Mouse (Mus musculus): ENCODE measurements around the gene Dnaaf2. TPM values are rescaled to one million over a fixed set of nuclear protein-coding genes. Genes with fewer than 3 reads are reported as not detected.

Dnaaf2 gene
- polyA plus RNA-seq, 1 experiment from 2014 or later: 8.2 TPM

- Histone ChIP-seq H3K9ac (peak within 1 kb of the TSS; percentile 87), H3K9me3 (no peaks in the 10 kb centered on the region), H3K36me3 (peaks cover 23% of the 10 kb centered on the region), H3K4me1 (peaks cover 23% of the 10 kb centered on the region), H3K4me3 (peak within 1 kb of the TSS; percentile 71), H3K27me3 (no peaks in the 10 kb centered on the region), H3K4me2 (peak within 1 kb of the TSS; percentile 94), H3K27ac (peak within 1 kb of the TSS; percentile 92)
- peak; percentile 66 for ATAC-seq (ENCODE audit: insufficient number of reproducible peaks, low FRiP score, low TSS enrichment, low read depth)
- under 1% methylated on average over 75 of the region's 75 CpGs for WGBS
Measured at GRCm38 (mm10) chr12:69196444-69197377, 1.5 kb downstream of the Dnaaf2 start, which contains the start of gene Gm49383. Gm49383 (minus strand) TSS chr12:69197104.

- no peak overlapping the region for H3K4me2 ChIP-seq
- H3K4me3 ChIP-seq: no peak overlapping the region
- H3K27ac ChIP-seq: no peak overlapping the region
- peaks cover 31% of the 10 kb centered on the region for H3K36me3 ChIP-seq
- no peaks in the 10 kb centered on the region for H3K27me3 ChIP-seq
- H3K9me3 ChIP-seq: no peaks in the 10 kb centered on the region
- H3K4me1 ChIP-seq: peaks cover 10% of the 10 kb centered on the region; the same call in 1 of the 2 replicates
- WGBS: 94% methylated on average over 2 of the region's 2 CpGs
- ATAC-seq (ENCODE audit: insufficient number of reproducible peaks, low FRiP score, low TSS enrichment, low read depth): no peak
- no peak overlapping the region for H3K9ac ChIP-seq
Measured at GRCm38 (mm10) chr12:69192637-69193036, 5.6 kb downstream of the Dnaaf2 start.

- Histone ChIP-seq H3K4me1 (peaks cover 15% of the 10 kb centered on the region), H3K9me3 (no peaks in the 10 kb centered on the region), H3K4me2 (no peak overlapping the region), H3K27me3 (no peaks in the 10 kb centered on the region), H3K9ac (no peak overlapping the region), H3K27ac (no peak overlapping the region), H3K36me3 (peaks cover 38% of the 10 kb centered on the region), H3K4me3 (no peak overlapping the region)
- 86% methylated on average over 5 of the region's 5 CpGs for WGBS
- ATAC-seq (ENCODE audit: insufficient number of reproducible peaks, low FRiP score, low TSS enrichment, low read depth): no peak
Measured at GRCm38 (mm10) chr12:69191396-69191795, 6.8 kb downstream of the Dnaaf2 start.

GRCm38 (mm10) chr12:69190522-69190921 lies 7.7 kb downstream of the Dnaaf2 start:
- Histone ChIP-seq H3K9me3 (no peaks in the 10 kb centered on the region), H3K9ac (no peak overlapping the region), H3K36me3 (peaks cover 38% of the 10 kb centered on the region), H3K4me1 (peaks cover 10% of the 10 kb centered on the region), H3K4me3 (no peak overlapping the region), H3K27ac (no peak overlapping the region), H3K27me3 (no peaks in the 10 kb centered on the region), H3K4me2 (no peak overlapping the region)
- no peak for ATAC-seq (ENCODE audit: insufficient number of reproducible peaks, low FRiP score, low TSS enrichment, low read depth)
- 77% methylated on average over 1 of the region's 1 CpGs for WGBS

GRCm38 (mm10) chr12:69190074-69190473 lies 8.2 kb downstream of the Dnaaf2 start:
- Histone ChIP-seq H3K36me3 (peaks cover 38% of the 10 kb centered on the region), H3K4me3 (no peak overlapping the region), H3K9ac (no peak overlapping the region), H3K9me3 (no peaks in the 10 kb centered on the region), H3K27ac (no peak overlapping the region), H3K4me1 (peaks cover 13% of the 10 kb centered on the region), H3K4me2 (no peak overlapping the region), H3K27me3 (no peaks in the 10 kb centered on the region)
- 89% methylated on average over 9 of the region's 9 CpGs for WGBS
- ATAC-seq (ENCODE audit: insufficient number of reproducible peaks, low FRiP score, low TSS enrichment, low read depth): no peak

GRCm38 (mm10) chr12:69186811-69187471 lies 11.3 kb downstream of the Dnaaf2 start:
- ATAC-seq (ENCODE audit: insufficient number of reproducible peaks, low FRiP score, low TSS enrichment, low read depth): no peak
- Histone ChIP-seq H3K27me3 (no peaks in the 10 kb centered on the region), H3K9ac (no peak overlapping the region), H3K4me1 (peaks cover 17% of the 10 kb centered on the region), H3K9me3 (no peaks in the 10 kb centered on the region), H3K4me2 (no peak overlapping the region), H3K27ac (no peak overlapping the region), H3K4me3 (no peak overlapping the region), H3K36me3 (peaks cover 40% of the 10 kb centered on the region)
- WGBS: 66% methylated on average over 5 of the region's 5 CpGs

GRCm38 (mm10) chr12:69185371-69185770 lies 12.9 kb downstream of the Dnaaf2 start:
- peak overlapping the region; percentile 80 for H3K4me2 ChIP-seq
- no peak overlapping the region for H3K27ac ChIP-seq
- ATAC-seq (ENCODE audit: insufficient number of reproducible peaks, low FRiP score, low TSS enrichment, low read depth): no peak
- no peaks in the 10 kb centered on the region for H3K27me3 ChIP-seq
- peaks cover 39% of the 10 kb centered on the region for H3K36me3 ChIP-seq
- 79% methylated on average over 7 of the region's 7 CpGs for WGBS
- peak overlapping the region; percentile 66; the same call in 1 of the 2 replicates for H3K9ac ChIP-seq
- H3K9me3 ChIP-seq: no peaks in the 10 kb centered on the region
- H3K4me3 ChIP-seq: peak overlapping the region; percentile 89
- peaks cover 17% of the 10 kb centered on the region for H3K4me1 ChIP-seq

- Histone ChIP-seq H3K27me3 (no peaks in the 10 kb centered on the region), H3K27ac (peak overlapping the region; percentile 92), H3K9me3 (no peaks in the 10 kb centered on the region), H3K9ac (peak overlapping the region; percentile 66), H3K36me3 (peaks cover 32% of the 10 kb centered on the region), H3K4me1 (peaks cover 17% of the 10 kb centered on the region), H3K4me3 (peak overlapping the region; percentile 89), H3K4me2 (peak overlapping the region; percentile 80)
- ATAC-seq (ENCODE audit: insufficient number of reproducible peaks, low FRiP score, low TSS enrichment, low read depth): peak; percentile 65
- WGBS: 1% methylated on average over 82 of the region's 86 CpGs
Measured at GRCm38 (mm10) chr12:69184342-69185295, 13.6 kb downstream of the Dnaaf2 start.

- ATAC-seq (ENCODE audit: insufficient number of reproducible peaks, low FRiP score, low TSS enrichment, low read depth): peak; percentile 99
- under 1% methylated on average over 83 of the region's 84 CpGs for WGBS
Measured at GRCm38 (mm10) chr12:69183583-69184308, 14.5 kb downstream of the Dnaaf2 start, which contains the start of the genes Rpl36al and Mgat2. Rpl36al (minus strand) TSS chr12:69184083. Mgat2 (plus strand) TSS chr12:69184157.

GRCm38 (mm10) chr12:69181800-69182199 lies 16.4 kb downstream of the Dnaaf2 start:
- Histone ChIP-seq H3K9ac (no peak overlapping the region), H3K27ac (no peak overlapping the region), H3K4me2 (no peak overlapping the region), H3K9me3 (no peaks in the 10 kb centered on the region), H3K4me1 (peaks cover 12% of the 10 kb centered on the region), H3K4me3 (no peak overlapping the region), H3K36me3 (peaks cover 13% of the 10 kb centered on the region), H3K27me3 (no peaks in the 10 kb centered on the region)
- no peak for ATAC-seq (ENCODE audit: insufficient number of reproducible peaks, low FRiP score, low TSS enrichment, low read depth)
- WGBS: 88% methylated on average over 4 of the region's 4 CpGs

More at GRCm38 (mm10) chr12:69183583-69184308, 14.5 kb downstream of the Dnaaf2 start, which contains the start of the genes Rpl36al and Mgat2:
- peaks cover 26% of the 10 kb centered on the region for H3K36me3 ChIP-seq
- peak within 1 kb of the TSS; percentile 80 for H3K4me2 ChIP-seq
- peaks cover 17% of the 10 kb centered on the region for H3K4me1 ChIP-seq
- peak within 1 kb of the TSS; percentile 76 for H3K9ac ChIP-seq
- no peaks in the 10 kb centered on the region for H3K27me3 ChIP-seq
- peak within 1 kb of the TSS; percentile 89 for H3K4me3 ChIP-seq
- H3K27ac ChIP-seq: peak within 1 kb of the TSS; percentile 92
- H3K9me3 ChIP-seq: no peaks in the 10 kb centered on the region
